In the genomic region with DNA sequence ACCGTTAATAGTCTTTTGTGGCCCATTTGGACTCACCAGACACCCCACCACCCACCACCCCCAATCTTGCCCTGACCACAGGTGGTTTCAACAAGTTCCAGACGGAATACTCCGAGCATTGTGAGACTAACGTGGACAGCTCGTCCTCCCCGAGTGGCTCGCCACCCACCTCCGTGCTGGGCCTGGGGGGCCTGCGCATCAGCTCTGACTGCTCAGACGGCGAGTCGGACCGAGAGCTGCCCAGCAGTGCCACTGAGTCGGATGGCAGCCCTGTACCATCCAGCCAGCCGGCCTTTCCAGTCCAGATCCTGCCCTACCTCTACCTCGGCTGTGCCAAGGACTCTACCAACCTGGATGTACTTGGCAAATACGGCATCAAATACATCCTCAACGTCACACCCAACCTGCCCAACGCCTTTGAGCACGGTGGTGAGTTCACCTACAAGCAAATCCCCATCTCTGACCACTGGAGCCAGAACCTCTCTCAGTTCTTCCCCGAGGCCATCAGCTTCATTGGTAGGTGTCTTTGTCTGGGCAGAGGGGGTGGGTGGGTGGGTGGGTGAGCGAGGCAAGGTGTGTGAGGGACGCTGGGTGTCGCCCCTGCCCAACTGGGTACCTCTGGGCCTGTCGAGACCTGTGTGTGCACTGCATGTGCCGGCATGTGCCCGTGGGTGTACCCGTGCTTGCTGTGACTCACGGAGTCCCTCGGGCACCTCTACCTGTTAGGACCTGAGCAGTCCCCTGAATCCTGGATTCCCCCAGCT, we compare ENCODE assay signal across 8 mouse cellular contexts. TPM values are rescaled to one million over a fixed set of nuclear protein-coding genes. Genes with fewer than 3 reads are reported as not detected.
DNase-seq lines count a peak whose midpoint lies in the region; ATAC-seq and TF ChIP-seq lines count a peak whose summit lies in the region.

No protein-coding gene starts in this region.

- H3K4me1 ChIP-seq in lung, embryonic 16.5 days (replicated peaks; ENCODE audit: control insufficient read depth, insufficient read depth, low read length) = peaks cover 35% of the 10 kb centered on the region
- peaks cover 40% of the 10 kb centered on the region for H3K4me1 ChIP-seq in forebrain, embryonic 13.5 days
- peaks cover 72% of the 10 kb centered on the region for H3K4me1 ChIP-seq in limb, embryonic 10.5 days
- peaks cover 16% of the 10 kb centered on the region for H3K4me1 ChIP-seq in small intestine, adult 2 months (ENCODE audit: control insufficient read depth, insufficient read depth, insufficient read length, low read length)

- ATAC-seq in lung, embryonic 16.5 days (ENCODE audit: low read depth) = no peak
- no peak for ATAC-seq in forebrain, embryonic 13.5 days

- peak overlapping the region; percentile 99 for H3K4me2 ChIP-seq in lung, embryonic 16.5 days (ENCODE audit: low read depth, low read length)
- H3K4me2 ChIP-seq in forebrain, embryonic 13.5 days = peak overlapping the region; percentile 98

- peaks cover 12% of the 10 kb centered on the region for H3K36me3 ChIP-seq in lung, embryonic 16.5 days (ENCODE audit: control insufficient read depth, insufficient read depth, low read length)
- H3K36me3 ChIP-seq in forebrain, embryonic 13.5 days (ENCODE audit: poor library complexity, severe bottlenecking) = peaks cover 36% of the 10 kb centered on the region
- peaks cover 58% of the 10 kb centered on the region for H3K36me3 ChIP-seq in limb, embryonic 10.5 days
- H3K36me3 ChIP-seq in small intestine, adult 2 months (ENCODE audit: control insufficient read depth, insufficient read depth, low read length) = peaks cover 5% of the 10 kb centered on the region; the same call in 1 of the 2 replicates

- TF ChIP-seq CTCF in small intestine, adult 2 months (IDR thresholded peaks at IDR 0.05; ENCODE audit: extremely low read depth, insufficient read length, insufficient replicate concordance, low read depth, low read length) = no peak

- H3K9ac ChIP-seq in lung, embryonic 16.5 days (ENCODE audit: low read length) = peak overlapping the region; percentile 88
- peak overlapping the region; percentile 30 for H3K9ac ChIP-seq in forebrain, embryonic 13.5 days

- 74% methylated on average over 30 of the region's 30 CpGs for WGBS in lung, embryonic 16.5 days
- 83% methylated on average over 29 of the region's 30 CpGs for whole genome bisulfite sequencing in forebrain, embryonic 13.5 days
- WGBS in limb, embryonic 10.5 days = 75% methylated on average over 30 of the region's 30 CpGs
- 85% methylated on average over 30 of the region's 30 CpGs for WGBS in small intestine, adult 2 months

- DNase-seq in lung, postnatal 4 days = no peak
- no peak for DNase-seq in limb, embryonic 10.5 days (ENCODE audit: low spot score)
- DNase-seq in cerebellum, postnatal 14 days = no peak
- no peak for DNase-seq in natural killer cell, adult 2 months (ENCODE audit: low spot score in 2 of 2)
- DNase-seq in kidney, postnatal 14 days = no peak

- TF ChIP-seq POLR2A in small intestine, adult 2 months (IDR thresholded peaks at IDR 0.05; ENCODE audit: low read depth, low read length) = no peak

- peak overlapping the region; percentile 95 for H3K4me3 ChIP-seq in lung, embryonic 16.5 days (ENCODE audit: low read length)
- H3K4me3 ChIP-seq in forebrain, embryonic 13.5 days = peak overlapping the region; percentile 80
- H3K4me3 ChIP-seq in limb, embryonic 10.5 days = peak overlapping the region; percentile 95
- peak overlapping the region; percentile 33; the same call in 1 of the 2 replicates for H3K4me3 ChIP-seq in small intestine, adult 2 months (ENCODE audit: low read depth, low read length)

- no peaks in the 10 kb centered on the region for H3K27me3 ChIP-seq in lung, embryonic 16.5 days (ENCODE audit: control insufficient read depth, insufficient read depth, low read depth, low read length)
- no peaks in the 10 kb centered on the region for H3K27me3 ChIP-seq in forebrain, embryonic 13.5 days
- no peaks in the 10 kb centered on the region for H3K27me3 ChIP-seq in limb, embryonic 10.5 days (ENCODE audit: low read depth, poor library complexity, severe bottlenecking)
- H3K27me3 ChIP-seq in small intestine, adult 2 months (ENCODE audit: control insufficient read depth, insufficient read depth, low read length) = no peaks in the 10 kb centered on the region

- H3K27ac ChIP-seq in lung, embryonic 16.5 days (ENCODE audit: low read length) = peak overlapping the region; percentile 81
- H3K27ac ChIP-seq in forebrain, embryonic 13.5 days = no peak overlapping the region
- peak overlapping the region; percentile 98 for H3K27ac ChIP-seq in limb, embryonic 10.5 days
- peak overlapping the region; percentile 41; the same call in 1 of the 2 replicates for H3K27ac ChIP-seq in small intestine, adult 2 months (ENCODE audit: insufficient read depth, low read depth, low read length)

- H3K9me3 ChIP-seq in lung, embryonic 16.5 days (ENCODE audit: control insufficient read depth, low read length) = no peaks in the 10 kb centered on the region
- no peaks in the 10 kb centered on the region for H3K9me3 ChIP-seq in forebrain, embryonic 13.5 days (replicated peaks)
- H3K9me3 ChIP-seq in limb, embryonic 10.5 days (replicated peaks) = no peaks in the 10 kb centered on the region

RNA-seq across cellular contexts. Expression of gene Dusp7, which starts 2.4 kb away (rescaled TPM):
- polyA plus RNA-seq in lung, embryonic 16.5 days (2015; fragmentation: Nextera tagmentation; extraction: Ambion mirVana) = 12.9 and 13.7 TPM in 2 replicates
- 7.1 and 8.7 TPM in 2 replicates for polyA plus RNA-seq in forebrain, embryonic 13.5 days (2015; fragmentation: Nextera tagmentation; extraction: Ambion mirVana)
- 43.1 and 44.9 TPM in 2 replicates for polyA plus RNA-seq in limb, embryonic 10.5 days (2016; fragmentation: Nextera tagmentation; extraction: Ambion mirVana)
- 15.9 and 20.0 TPM in 2 replicates for polyA plus RNA-seq in small intestine, adult 2 months (2012; rRNA removed)

RNA-seq across cellular contexts. Expression of gene Rpl29, which starts 58.5 kb away (rescaled TPM):
- polyA plus RNA-seq in lung, embryonic 16.5 days (2015; fragmentation: Nextera tagmentation; extraction: Ambion mirVana) = 951 and 977 TPM in 2 replicates
- polyA plus RNA-seq in forebrain, embryonic 13.5 days (2015; fragmentation: Nextera tagmentation; extraction: Ambion mirVana) = 793 and 845 TPM in 2 replicates
- 1,033 and 1,267 TPM in 2 replicates for polyA plus RNA-seq in limb, embryonic 10.5 days (2016; fragmentation: Nextera tagmentation; extraction: Ambion mirVana)
- polyA plus RNA-seq in small intestine, adult 2 months (2012; rRNA removed) = 259 and 390 TPM in 2 replicates

Comparison
In these comparisons a context has a peak if more than half of its experiments do, and no peak if none do; other contexts are left out.
1. H3K4me3 ChIP-seq: peak in every context shown above with its lines; median percentile 95 in lung, embryonic 16.5 days; 95 in limb, embryonic 10.5 days; 80 in forebrain, embryonic 13.5 days; 33 in small intestine, adult 2 months.